Mouse (Mus musculus): Measurements from ENCODE around the gene Pde4d.

Pde4d gene

GRCm38 (mm10) chr13:109686906-109687305 is 1237.2 kb downstream of the Pde4d start:
- no peak for DNase-seq (ENCODE audit: low spot score in 2 of 2)

- DNase-seq (ENCODE audit: low spot score in 2 of 2), result no peak
Measured at GRCm38 (mm10) chr13:109688195-109688594, 1238.4 kb downstream of the Pde4d start.

- no peak for DNase-seq (ENCODE audit: low spot score in 2 of 2)
Measured at GRCm38 (mm10) chr13:109689176-109689575, 1239.4 kb downstream of the Pde4d start.

- DNase-seq (ENCODE audit: low spot score in 2 of 2), result no peak
Measured at GRCm38 (mm10) chr13:109690558-109690957, 1240.8 kb downstream of the Pde4d start.

GRCm38 (mm10) chr13:109692851-109693250 is 1243.1 kb downstream of the Pde4d start:
- DNase-seq (ENCODE audit: low spot score in 2 of 2), result no peak

- no peak for DNase-seq (ENCODE audit: low spot score in 2 of 2)
Measured at GRCm38 (mm10) chr13:109693769-109694168, 1244.0 kb downstream of the Pde4d start.

GRCm38 (mm10) chr13:109694293-109694692 is 1244.5 kb downstream of the Pde4d start:
- DNase-seq (ENCODE audit: low spot score in 2 of 2), result no peak

- no peak for DNase-seq (ENCODE audit: low spot score in 2 of 2)
Measured at GRCm38 (mm10) chr13:109695098-109695497, 1245.3 kb downstream of the Pde4d start.

GRCm38 (mm10) chr13:109706141-109706540 is 1256.4 kb downstream of the Pde4d start:
- no peak for DNase-seq (ENCODE audit: low spot score in 2 of 2)

- no peak for DNase-seq (ENCODE audit: low spot score in 2 of 2)
Measured at GRCm38 (mm10) chr13:109706579-109706978, 1256.8 kb downstream of the Pde4d start.

GRCm38 (mm10) chr13:109707154-109707553 is 1257.4 kb downstream of the Pde4d start:
- DNase-seq (ENCODE audit: low spot score in 2 of 2), result no peak

GRCm38 (mm10) chr13:109708326-109708725 is 1258.6 kb downstream of the Pde4d start:
- DNase-seq (ENCODE audit: low spot score in 2 of 2), result no peak

GRCm38 (mm10) chr13:109714581-109714980 is 1264.8 kb downstream of the Pde4d start:
- no peak for DNase-seq (ENCODE audit: low spot score in 2 of 2)

GRCm38 (mm10) chr13:109715321-109715720 is 1265.6 kb downstream of the Pde4d start:
- no peak for DNase-seq (ENCODE audit: low spot score in 2 of 2)

- DNase-seq (ENCODE audit: low spot score in 2 of 2), result no peak
Measured at GRCm38 (mm10) chr13:109720127-109720713, 1270.5 kb downstream of the Pde4d start.

- no peak for DNase-seq (ENCODE audit: low spot score in 2 of 2)
Measured at GRCm38 (mm10) chr13:109722237-109723119, 1272.7 kb downstream of the Pde4d start.

- no peak for DNase-seq (ENCODE audit: low spot score in 2 of 2)
Measured at GRCm38 (mm10) chr13:109727346-109727745, 1277.6 kb downstream of the Pde4d start.

GRCm38 (mm10) chr13:109729612-109730011 is 1279.9 kb downstream of the Pde4d start:
- no peak for DNase-seq (ENCODE audit: low spot score in 2 of 2)

- no peak for DNase-seq (ENCODE audit: low spot score in 2 of 2)
Measured at GRCm38 (mm10) chr13:109732655-109733376, 1283.1 kb downstream of the Pde4d start.

GRCm38 (mm10) chr13:109736290-109737078 is 1286.7 kb downstream of the Pde4d start:
- DNase-seq (ENCODE audit: low spot score in 2 of 2), result no peak

GRCm38 (mm10) chr13:109746492-109746891 is 1296.7 kb downstream of the Pde4d start:
- no peak for DNase-seq (ENCODE audit: low spot score in 2 of 2)

Data from urinary bladder, postnatal 4 days (tissue).